Mouse (Mus musculus) thymus, postnatal 25 days (tissue): ENCODE measurements around the gene Efna1.

Experiments used
- DNase-seq: peaks from one replicate; pipeline ENCODE4 v3.0.0; 2022

Efna1 gene

GRCm38 (mm10) chr3:89243609-89244008 is 37.3 kb downstream of the Efna1 start:
- peak; percentile 84 for DNase-seq

GRCm38 (mm10) chr3:89242331-89242895 is 38.5 kb downstream of the Efna1 start:
- DNase-seq: peak; percentile 23

- no peak for DNase-seq
Measured at GRCm38 (mm10) chr3:89238494-89238893, 42.4 kb downstream of the Efna1 start.

GRCm38 (mm10) chr3:89237682-89238081 is 43.3 kb downstream of the Efna1 start:
- no peak for DNase-seq

GRCm38 (mm10) chr3:89236516-89236915 is 44.4 kb downstream of the Efna1 start:
- DNase-seq: no peak

- DNase-seq: no peak
Measured at GRCm38 (mm10) chr3:89233562-89234110, 47.3 kb downstream of the Efna1 start.

- no peak for DNase-seq
Measured at GRCm38 (mm10) chr3:89232614-89233013, 48.3 kb downstream of the Efna1 start.

GRCm38 (mm10) chr3:89231772-89232275 is 49.1 kb downstream of the Efna1 start:
- DNase-seq: no peak

- DNase-seq: no peak
Measured at GRCm38 (mm10) chr3:89231345-89231744, 49.6 kb downstream of the Efna1 start.

- no peak for DNase-seq
Measured at GRCm38 (mm10) chr3:89230561-89230960, 50.4 kb downstream of the Efna1 start.

- no peak for DNase-seq
Measured at GRCm38 (mm10) chr3:89229276-89229675, 51.7 kb downstream of the Efna1 start.

- no peak for DNase-seq
Measured at GRCm38 (mm10) chr3:89228836-89229235, 52.1 kb downstream of the Efna1 start, which contains the start of gene Muc1. Gene Muc1 (plus strand): TSS chr3:89229057.

GRCm38 (mm10) chr3:89228180-89228549 is 52.8 kb downstream of the Efna1 start:
- peak; percentile 88 for DNase-seq

GRCm38 (mm10) chr3:89227307-89228179 is 53.4 kb downstream of the Efna1 start:
- peak; percentile 44 for DNase-seq

GRCm38 (mm10) chr3:89226900-89227299 is 54.0 kb downstream of the Efna1 start, which contains the start of gene Mtx1:
Gene Mtx1 (minus strand): TSS chr3:89227088.
- DNase-seq: no peak

- no peak for DNase-seq
Measured at GRCm38 (mm10) chr3:89226361-89226760, 54.6 kb downstream of the Efna1 start.

GRCm38 (mm10) chr3:89225918-89226317 is 55.0 kb downstream of the Efna1 start:
- no peak for DNase-seq

- no peak for DNase-seq
Measured at GRCm38 (mm10) chr3:89225321-89225815, 55.6 kb downstream of the Efna1 start.

GRCm38 (mm10) chr3:89224796-89225195 is 56.1 kb downstream of the Efna1 start:
- no peak for DNase-seq
